Mouse (Mus musculus) thymus, adult 2 months (tissue): Measurements from ENCODE around the gene Mapkapk2.

Source experiments
- CTCF ChIP-seq: fragments of 200-500 bp; IDR thresholded peaks from 2 replicates; pipeline ENCODE4 v1.5.1; 2012; ENCODE audit warnings: mild to moderate bottlenecking, control low read depth, low read length, moderate library complexity, borderline replicate concordance; ENCODE audit not compliant: control insufficient read depth, poor library complexity, insufficient read depth; ENCODE audit errors: extremely low read depth
- POLR2A ChIP-seq: fragments of 200-500 bp; IDR thresholded peaks from 2 replicates; pipeline ENCODE4 v1.6.1; 2012; ENCODE audit warnings: mild to moderate bottlenecking, low read length, control low read depth, moderate library complexity; ENCODE audit not compliant: control insufficient read depth, poor library complexity, insufficient read depth; ENCODE audit errors: extremely low read depth

DNA sequence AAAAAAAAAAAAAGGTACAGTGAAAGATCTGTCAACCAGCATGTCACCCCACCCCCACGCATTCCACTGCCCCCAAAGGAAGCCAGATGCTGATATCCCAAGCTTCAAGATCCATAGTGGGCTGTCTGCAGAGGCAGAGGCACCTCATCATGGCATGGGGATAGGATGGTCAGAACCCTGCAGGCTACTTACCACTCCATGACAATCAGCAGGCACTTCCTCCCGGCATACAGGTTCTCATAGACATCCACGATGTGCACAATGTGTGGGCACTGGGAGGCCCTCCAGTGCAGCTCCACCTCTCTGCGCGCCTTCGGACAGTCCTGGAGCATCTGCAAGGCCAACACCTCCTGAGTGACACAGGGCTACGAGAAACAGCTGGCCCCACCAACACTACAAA, 39.2 kb downstream of the Mapkapk2 start:
- TF ChIP-seq POLR2A (no peak), CTCF (no peak)
